Mouse (Mus musculus) cerebellum, adult (tissue): ENCODE data around the gene H1f0.

Experiments
- ATAC-seq: cut with Nextera tagmentation; 2 replicates; pipeline ENCODE4 v1.9.2; 2017; ENCODE audit warnings: mild to moderate bottlenecking, moderate library complexity, mixed read lengths; ENCODE audit not compliant: insufficient number of reproducible peaks, low FRiP score, low TSS enrichment

H1f0 gene

DNA sequence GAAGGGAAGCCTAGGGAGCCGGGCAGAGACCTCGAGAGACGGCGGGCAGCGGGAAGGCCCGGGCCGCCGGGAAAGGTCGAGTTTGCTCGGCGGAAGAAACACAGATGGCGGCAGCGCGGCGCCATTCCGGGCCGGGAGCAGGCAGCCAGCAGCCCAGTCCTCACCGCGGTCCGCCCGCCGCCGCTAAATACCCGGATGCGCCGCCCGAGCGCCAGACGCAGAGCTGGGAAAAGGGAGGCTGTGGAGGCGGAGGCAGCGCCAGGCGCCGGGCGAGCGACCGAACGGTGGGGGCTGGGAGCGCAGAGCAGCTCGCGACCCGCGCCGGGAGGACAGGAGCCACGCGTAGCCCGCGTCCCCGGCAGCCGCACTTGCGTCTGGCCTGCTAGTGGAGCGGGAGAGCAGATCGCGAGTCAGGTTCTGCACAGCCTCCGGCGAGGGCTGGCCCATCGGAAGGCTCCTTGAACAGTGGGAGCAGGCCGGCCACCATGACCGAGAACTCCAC is at the start of gene H1f0:
Gene H1f0 (plus strand): TSS at position 214 of the 502 bp plus-strand sequence.
- ATAC-seq: peak; percentile 82

DNA sequence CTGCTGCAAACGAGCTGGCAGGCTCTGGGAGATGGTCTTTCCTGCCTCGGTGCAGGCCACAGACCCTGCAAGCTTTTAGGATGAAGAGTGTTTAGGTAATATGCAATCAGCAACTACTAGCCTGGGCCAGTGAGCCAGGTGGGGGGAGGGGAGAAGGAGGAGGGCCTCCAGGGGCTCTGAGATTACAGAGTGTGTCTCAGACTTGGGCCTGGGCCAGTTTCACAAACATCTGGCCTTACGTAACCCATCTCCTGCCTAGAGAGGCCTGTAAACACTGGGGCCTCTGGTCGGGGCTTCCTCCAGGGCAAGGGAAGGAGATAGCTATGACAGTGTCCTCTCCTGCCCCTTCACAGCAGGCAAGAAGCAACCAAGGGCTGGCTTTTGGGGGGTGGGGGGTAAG is 49.4 kb upstream of the H1f0 start:
- no peak for ATAC-seq

DNA sequence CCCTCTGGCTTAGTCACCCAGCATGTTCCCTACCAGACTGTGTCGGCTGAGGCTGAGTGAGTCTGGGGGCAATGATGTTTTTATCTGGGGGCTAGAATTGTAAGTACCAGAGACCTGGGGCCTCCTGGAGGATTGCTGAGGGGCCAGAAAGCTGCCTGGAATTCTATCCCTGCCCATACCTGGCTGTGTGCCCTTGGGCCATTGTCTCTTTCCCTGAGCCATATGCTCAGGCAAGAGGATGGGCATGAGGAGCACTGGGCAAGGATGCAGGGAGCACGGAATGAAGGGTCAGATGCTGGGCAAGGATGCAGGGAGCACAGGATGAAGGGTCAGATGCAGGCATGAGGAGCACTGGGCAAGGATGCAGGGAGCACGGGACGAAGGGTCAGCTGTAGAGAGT is 48.2 kb upstream of the H1f0 start:
- no peak for ATAC-seq

DNA sequence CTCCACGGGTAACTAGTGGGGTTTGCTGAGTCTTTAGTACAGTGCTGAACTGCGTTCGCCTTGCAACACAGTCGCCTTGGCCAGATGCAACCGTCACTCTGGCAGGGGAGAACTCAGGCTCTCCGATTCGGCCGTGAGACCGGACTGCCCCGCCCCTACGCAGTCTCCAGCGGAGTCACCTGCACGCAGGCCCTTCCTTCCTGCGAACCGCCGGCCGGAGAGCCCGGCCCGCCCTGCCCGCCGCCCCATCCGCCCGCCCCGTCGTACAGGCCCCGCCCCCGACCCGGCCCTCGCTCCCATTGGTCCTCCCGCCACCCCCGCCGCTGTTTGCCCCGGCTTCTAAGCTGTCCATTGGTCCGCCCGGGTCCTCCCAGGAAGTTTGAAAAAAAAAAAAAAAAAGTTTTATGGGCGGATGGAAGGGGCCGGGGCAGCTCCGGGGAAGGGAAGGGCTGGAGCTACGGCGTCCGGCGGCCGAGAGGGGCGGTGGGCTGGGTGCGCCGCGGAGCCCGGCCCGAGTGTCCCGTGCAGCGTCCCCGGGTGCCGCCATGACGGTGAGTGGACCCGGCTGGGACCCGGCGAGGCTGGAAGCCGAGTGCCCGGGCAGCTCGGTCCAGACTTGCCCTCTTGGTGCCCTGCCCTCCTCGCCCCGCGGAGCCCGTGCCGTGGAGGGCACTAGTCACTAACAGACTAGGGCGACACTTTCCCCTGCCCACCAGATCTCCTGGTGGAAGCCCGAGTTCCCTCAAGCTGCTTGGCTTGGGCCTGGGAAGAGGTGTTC is 45.4 kb upstream of the H1f0 start:
- peak; percentile 45 for ATAC-seq

DNA sequence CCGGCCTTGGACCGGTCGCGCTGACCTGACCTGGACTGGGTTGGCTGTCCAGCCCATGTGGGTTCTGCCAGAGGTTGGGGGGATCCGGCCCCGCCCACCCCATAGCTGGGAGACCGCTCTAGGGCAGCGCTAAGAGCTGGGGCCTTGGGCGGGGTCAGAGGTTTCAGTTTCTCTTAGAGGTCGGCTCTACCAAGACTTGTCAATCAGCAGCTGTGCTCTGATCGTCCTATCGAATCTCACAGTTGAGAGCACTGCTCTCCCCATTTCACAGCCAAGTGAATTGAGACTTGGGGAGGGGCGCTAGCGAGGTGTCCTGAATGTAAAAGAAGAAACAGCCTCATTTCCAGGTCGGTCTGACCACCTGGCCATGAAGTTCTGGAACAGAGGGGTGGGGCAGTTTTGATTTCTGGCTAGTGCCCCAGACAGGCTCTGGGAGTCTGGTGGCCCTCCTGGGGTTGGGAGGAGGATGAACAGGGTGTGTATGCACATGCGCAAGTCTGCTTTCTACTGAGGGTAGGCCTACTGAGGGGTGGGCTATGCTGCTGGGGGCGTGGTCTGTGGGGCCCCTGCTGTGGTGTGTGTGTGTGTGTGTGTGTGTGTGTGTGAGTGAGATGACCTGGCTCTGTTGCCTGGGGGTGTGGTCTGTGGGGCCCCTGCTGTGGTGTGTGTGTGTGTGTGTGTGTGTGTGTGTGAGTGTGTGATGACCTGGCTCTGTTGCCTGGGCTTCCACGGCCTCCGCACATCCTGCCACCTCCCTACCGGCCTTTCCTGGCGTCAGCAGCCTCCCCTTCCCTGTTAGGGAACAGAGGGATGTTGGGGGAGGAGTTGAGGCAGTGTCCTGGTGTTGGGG is 44.6 kb upstream of the H1f0 start:
- no peak for ATAC-seq

DNA sequence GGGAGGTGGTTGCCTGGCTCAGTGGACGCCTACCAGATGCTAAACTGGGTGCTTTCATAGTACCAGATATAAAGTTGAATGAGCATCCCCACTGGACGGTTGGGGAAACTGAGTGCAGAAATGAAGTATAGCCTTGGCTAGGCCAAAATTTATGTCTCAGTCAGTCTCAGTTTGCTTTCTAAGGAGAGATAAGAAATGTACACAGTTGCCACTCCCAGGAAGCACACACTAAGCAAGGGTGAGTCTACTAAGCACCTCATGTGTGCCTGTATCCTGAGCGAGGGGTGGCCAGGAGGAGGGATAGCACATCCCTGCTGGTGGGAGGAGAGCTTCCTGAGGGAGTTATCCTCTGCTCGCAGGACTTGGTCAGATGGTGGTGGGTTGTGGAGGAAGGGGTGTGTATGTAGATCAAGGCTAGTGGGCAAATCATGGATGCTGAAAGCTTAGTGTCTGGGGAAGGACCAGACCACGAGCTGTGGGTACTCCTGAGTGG is 43.9 kb upstream of the H1f0 start:
- ATAC-seq: no peak

DNA sequence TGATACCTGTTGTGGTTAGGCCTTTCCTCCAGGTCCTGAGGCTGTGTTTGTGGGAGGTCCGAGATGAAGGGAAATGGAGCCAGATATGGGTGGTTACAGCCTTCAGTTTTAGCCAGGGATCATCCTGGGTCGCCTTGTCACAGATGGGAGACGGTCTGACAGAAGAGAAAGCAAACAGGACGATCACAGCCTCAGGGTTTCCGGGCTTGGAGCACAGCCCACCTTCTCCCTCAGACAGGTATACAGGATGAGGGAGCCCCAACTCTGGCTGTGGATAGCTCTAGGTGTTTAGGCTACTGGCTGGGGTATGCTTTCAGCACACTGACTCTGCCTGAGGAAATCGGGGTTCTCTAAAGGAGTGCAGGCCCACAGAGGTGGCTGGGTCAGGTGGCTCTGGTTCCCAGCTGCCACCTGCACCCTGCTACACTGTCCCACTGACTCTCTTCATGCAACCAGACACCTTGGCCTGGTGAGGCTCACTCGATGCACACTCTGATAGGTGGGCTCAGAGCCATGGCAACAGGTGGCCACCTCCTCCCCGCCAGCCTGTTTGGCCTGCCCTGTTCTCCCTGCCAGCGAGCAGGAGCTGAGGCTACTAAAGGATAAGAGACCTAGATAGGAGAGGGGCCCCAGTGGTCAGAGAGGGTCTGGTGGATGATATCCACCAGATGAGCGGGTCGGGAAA is 41.6 kb upstream of the H1f0 start:
- no peak for ATAC-seq

DNA sequence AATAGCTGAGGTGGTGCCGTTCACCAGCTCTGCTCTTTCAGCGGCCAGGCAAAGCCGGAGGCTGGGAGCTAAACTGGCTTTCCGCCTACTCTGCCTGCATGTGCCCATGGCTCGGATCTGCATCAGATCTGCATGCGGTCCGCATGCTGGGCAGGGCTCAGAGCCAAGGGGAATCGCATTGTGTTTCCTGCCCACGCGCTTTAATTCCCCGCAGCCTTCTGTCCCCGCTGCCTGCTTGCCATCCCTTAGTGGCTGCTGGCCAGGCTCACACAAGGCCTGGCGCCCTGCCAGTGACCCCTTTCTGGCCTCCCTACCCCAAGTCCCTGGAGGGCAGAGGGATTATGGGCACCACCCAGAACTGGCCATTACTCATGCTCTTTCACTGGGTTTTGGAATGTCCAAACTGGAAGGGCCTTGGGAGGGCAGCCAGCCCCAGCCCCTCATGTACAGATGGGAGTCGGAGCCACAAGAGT is 39.7 kb upstream of the H1f0 start:
- peak; percentile 59 for ATAC-seq

DNA sequence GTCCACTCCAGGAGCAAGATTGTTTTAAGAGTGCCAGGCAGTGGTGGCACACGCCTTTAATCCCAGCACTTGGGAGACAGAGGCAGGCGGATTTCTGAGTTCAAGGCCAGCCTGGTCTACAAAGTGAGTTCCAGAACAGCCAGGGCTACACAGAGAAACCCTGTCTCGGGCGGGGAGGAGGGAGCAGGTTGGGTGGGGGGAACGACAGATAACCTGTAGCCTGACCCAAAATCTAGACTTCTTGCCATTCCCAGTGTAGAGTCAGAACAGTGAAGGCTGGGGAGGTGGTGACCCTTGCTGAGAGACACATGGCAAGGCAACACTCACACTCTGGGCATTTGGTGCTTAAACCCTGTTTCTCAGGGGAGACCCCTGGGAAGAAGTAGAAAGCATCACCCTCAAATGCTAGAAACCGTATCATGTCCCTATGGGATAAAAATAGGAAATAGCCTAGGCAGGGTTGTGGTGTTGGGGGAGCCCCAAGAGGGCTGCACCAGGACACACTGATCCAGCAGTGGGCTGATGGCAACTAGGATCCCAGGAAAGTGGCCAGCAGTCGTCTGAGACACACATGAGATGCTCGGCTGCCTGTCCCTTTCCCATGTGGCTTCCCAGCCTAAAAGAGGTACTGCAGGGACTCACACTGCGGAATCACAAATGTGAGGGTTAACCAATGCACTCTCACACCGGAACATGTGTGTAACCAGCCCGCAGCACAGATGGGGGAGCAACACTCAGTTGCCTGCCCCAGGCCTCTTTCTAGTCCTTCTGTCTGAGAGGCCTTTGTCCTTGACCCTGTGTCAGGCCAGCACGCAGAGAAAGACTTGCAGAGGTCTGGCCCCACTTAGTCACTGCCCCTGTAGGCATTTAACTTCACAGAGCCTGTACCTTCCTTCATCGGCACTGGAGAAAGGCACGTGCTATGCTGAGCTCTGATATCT is 38.8 kb upstream of the H1f0 start:
- no peak for ATAC-seq

DNA sequence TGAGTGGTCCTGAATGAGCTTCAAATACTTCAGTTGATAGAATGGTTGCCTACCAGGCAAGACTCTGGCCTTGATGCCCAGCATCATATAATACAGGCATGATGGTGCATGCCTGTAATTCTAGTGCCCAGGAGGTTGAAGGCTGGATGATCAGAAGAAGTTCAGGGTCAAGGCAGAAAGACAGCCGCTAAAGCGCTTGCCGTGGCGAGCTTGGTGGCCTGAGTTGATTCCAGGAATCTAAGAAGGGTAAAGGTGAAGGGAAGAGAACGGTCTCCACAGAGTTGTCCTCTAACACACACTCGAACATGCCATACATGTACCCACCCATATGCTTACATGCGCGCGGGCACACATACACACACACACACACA is 38.2 kb upstream of the H1f0 start:
- ATAC-seq: no peak

DNA sequence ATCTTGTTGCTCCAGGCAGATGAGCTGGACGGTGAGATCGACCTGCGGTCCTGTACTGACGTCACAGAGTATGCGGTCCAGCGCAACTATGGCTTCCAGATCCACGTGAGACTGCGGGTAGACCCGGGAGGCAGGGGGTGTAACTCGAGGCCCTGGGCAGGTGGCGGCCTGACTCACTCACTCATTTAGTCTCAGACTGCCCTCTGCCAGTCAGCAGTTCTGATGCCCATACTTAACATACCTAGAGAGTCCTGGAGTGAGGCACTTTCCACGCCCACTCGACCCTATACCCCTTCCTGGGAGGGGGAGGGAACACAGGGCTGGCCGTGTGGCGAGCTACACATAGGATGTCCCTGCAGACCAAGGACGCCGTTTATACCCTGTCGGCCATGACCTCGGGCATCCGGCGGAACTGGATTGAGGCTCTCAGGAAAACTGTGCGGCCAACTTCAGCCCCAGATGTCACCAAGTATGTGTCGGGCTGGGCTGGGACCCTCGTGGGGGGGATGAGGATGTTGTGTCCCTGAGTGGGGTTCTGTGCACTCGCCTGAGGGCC is 37.2 kb upstream of the H1f0 start:
- no peak for ATAC-seq

DNA sequence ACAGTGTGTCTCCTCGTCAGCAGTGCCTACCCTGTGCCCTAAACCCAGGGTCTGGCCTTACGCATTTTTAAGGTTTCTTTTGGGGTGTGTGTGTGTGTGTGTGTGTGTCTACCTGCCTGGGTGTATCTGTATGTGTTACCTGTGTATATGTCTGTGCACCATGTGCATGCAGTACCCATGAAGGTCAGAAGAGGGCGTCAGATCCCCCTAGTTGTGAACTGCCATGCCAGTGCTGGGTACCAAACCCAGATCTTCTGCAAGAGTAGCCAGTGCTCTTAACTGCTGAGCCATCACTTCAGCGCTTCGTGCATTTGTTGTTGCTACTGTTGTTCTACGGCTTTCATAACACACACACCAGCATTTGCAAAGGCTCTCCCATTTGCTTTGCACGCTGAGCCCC is 36.0 kb upstream of the H1f0 start:
- ATAC-seq: no peak

DNA sequence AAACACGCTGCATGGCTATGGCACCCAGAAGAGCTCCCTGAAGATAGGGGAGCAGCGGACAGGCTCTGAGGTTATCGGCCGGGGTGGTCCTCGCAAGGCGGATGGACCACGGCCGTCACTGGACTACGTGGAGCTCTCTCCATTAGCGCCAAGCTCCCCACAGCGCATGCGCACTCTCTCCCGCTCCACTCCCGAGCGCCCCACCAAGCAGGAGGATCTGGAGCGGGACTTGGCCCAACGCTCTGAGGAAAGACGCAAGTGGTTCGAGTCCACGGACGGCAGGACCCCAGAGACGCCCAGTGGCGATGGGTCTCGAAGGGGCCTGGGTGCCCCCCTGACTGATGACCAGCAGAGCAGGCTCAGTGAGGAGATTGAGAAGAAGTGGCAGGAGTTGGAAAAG is 35.3 kb upstream of the H1f0 start:
- ATAC-seq: no peak

DNA sequence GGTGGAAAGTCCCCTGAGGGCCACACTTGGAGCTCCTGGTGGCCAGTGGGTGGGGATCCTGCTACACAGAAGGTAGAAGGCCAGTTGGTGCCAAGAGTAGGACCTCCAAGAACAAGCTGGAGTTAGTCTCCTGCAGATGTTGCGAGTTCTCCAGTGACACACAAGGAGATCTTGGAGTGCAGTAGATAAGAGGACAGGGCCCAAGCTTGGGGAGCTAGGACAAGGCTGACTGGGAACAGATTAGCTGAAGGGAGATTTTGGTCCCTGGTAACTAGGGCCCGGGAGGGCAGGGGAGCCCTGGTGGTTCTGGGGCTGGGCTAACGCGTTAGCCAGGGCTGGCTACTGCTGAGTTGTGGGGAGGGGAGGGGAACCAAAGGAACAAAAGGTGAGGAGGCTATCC is 32.3 kb upstream of the H1f0 start:
- no peak for ATAC-seq

DNA sequence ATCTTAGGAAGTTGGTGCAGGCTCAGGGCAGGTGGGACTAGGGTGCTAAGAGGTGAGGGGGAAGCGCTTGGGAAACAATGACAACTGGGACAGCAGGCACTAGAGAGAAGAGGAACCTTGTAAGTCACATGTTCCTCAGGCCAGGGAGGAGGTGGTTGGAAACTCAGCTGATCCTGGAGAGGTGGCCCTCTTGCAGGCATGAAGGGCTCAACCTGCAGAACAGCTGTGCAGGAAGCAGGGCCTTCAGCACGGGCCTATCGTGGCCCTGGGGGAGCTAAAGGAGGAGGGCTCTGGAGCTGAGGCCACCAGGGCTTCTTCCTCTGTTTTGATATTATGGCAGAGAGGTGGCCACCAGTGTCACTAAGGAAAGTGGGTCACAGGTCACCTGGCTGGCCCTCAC is 31.6 kb upstream of the H1f0 start:
- ATAC-seq: no peak

DNA sequence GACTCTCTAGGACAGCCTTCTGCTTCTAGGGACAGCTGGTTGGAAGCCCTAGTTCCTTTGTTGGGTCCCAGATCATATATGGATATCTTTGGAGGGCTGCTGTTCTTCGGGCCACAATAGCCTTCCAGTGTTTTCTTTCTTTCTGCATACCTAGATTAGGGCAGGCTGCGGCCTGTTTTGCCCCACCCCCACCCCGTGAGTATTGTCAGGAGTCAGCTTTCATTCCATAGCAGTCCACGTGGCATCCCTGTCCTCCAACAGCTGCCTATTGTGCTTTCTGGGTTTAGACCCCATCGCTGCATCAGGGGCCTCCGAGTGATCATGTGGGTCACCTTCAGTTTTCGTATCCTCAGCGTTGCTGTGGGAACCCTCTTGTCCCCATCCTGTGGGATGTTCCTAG is 29.9 kb upstream of the H1f0 start:
- no peak for ATAC-seq

DNA sequence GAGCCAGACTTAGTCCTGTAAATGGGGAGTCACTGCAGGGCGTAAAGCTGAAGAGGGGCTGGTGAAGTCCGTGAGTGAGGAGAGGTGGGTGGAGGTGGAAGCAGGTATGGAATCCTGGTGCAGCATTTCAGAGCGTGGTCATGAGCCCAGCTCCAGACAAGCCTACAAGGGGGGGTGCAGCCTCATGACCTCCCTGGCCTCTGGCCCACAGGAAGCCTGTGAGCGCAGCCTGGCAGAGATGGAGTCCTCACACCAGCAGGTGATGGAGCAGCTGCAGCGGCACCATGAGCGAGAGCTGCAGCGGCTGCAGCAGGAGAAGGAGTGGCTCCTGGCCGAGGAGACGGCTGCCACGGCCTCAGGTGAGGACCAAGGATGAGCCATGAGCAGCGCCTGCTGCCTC is 28.7 kb upstream of the H1f0 start:
- ATAC-seq: peak; percentile 13; the same call in 1 of the 2 replicates

DNA sequence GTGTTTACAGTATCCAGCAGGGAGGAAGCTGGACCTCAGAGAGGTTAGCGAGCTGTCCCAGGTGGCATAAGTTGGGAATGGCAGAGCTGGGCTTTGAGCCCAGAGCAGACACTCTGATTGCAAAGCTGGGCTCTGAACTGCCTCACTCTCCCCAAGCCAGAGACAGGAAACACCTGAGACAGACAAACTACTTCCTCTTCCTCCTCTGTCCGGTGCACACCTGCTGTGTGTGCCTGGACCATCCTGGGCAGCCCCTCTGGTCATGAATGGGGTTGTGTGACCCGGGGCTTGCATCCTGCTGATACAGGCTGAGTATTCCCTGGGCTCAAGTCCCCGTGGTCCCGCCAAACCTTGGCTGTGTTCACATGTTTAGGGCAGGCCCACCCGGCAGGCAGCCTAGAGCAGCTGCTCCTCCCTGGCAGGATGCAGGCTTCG is 27.9 kb upstream of the H1f0 start:
- peak; percentile 58 for ATAC-seq

DNA sequence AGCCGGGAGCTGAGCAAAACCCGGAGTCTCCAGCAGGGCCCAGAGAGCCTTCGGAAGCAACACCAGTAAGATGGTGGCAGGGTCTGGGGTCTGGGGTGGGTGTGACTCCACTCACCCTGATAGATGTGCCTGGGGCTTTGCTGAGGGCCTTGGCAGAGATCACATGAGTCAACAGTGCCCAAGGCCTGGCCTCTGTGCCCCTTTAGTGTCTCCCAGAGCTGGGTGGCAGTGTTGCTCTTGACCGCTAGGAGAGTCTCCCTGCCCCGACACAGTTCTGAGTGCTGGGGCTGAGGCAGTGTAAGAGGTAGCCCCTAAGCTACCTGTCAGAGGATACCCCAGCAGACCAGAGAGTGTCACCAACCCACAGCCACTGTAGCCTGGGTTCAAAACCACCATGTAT is 26.7 kb upstream of the H1f0 start:
- no peak for ATAC-seq
